Mouse (Mus musculus): ENCODE measurements around the gene Dnajb3.
A peak's percentile ranks its signal among the peaks of the same experiment; 100 is the strongest.
"Not testable (repeated sequence)": the region's sequence is repeated elsewhere in the genome, so short reads cannot be mapped to it uniquely, and the experiment has no call there.

Gene Dnajb3

GRCm38 (mm10) chr1:88231803-88232499 lies 26.4 kb upstream of the Dnajb3 start:
- DNase-seq (ENCODE audit: low spot score in 2 of 2) = peak in 1 of 2 experiments; percentile 26

GRCm38 (mm10) chr1:88230981-88231802 lies 25.6 kb upstream of the Dnajb3 start:
- peak in 1 of 2 experiments; percentile 15 for DNase-seq (ENCODE audit: low spot score in 2 of 2)

DNA sequence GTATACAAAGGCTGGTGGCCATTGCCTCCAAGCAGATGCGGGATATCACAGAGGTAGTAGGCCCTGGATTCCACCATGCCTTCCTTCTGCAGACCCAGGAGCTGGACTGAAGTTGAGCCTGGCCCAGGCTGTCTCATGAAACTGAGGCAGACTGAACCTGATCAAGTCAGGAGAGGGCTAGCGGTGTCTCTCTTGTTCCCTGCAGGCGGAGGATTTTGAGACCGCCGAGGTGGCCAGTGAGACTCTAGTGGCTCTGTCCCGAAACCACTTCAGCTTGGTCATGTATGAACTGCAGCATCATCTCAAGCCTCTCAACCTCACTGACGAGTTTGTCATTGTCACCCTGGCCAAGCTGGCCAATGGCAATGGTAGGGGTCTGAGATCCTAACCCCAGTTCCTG lies 24.8 kb upstream of the Dnajb3 start:
- peak in 1 of 2 experiments; percentile 28 for DNase-seq (ENCODE audit: low spot score in 2 of 2)

DNA sequence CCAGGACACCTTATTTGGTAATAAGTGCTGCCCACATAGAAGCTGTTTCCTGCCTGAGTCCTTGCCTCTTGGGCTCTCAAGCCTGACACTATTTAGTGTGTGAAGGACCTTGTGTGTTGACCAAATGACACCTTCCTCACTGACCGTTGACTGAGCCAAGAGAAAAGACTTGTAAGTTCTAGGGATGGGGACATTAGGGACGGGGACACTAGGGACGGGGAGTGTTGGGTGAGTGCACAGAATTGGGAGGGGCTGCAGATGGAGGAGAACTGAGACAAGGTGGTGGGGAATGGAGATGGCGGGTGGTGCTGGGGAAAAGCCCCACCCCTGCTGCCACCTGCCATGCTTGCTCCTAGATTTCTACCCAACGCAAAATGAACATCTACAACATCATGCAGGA lies 24.4 kb upstream of the Dnajb3 start:
- DNase-seq (ENCODE audit: low spot score in 2 of 2) = peak in 1 of 2 experiments; percentile 22

DNA sequence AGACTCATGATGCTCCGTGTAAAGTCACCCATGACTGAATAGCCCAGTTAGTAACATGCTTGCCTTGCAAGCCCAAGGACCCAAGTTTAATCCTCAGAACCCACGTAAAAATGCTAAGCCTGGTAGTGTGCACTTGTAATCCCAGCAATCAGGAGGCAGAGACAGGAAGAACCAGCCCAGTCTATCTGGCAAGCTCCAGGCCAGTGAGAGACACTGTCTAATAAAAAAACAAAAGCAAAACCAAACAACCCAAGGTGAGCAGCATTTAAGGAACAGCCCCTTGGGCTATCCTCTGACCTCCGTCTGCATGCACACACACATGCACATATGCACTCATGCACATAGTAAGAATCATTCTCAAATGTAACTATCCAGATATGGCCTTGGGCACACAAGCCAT lies 24.0 kb upstream of the Dnajb3 start:
- peak in 1 of 2 experiments; percentile 17 for DNase-seq (ENCODE audit: low spot score in 2 of 2)

- DNase-seq (ENCODE audit: low spot score in 2 of 2) = peak in 1 of 2 experiments; percentile 31
These were observed 22.5 kb upstream of the Dnajb3 start for GRCm38 (mm10) chr1:88228121-88228520.

GRCm38 (mm10) chr1:88227482-88227881 lies 21.9 kb upstream of the Dnajb3 start:
- no peak for DNase-seq (ENCODE audit: low spot score in 2 of 2)

GRCm38 (mm10) chr1:88226670-88227379 lies 21.2 kb upstream of the Dnajb3 start, which contains the start of gene Mroh2a:
TSS of gene Mroh2a (plus strand) at chr1:88226986.
- DNase-seq (ENCODE audit: low spot score in 2 of 2) = no peak

DNA sequence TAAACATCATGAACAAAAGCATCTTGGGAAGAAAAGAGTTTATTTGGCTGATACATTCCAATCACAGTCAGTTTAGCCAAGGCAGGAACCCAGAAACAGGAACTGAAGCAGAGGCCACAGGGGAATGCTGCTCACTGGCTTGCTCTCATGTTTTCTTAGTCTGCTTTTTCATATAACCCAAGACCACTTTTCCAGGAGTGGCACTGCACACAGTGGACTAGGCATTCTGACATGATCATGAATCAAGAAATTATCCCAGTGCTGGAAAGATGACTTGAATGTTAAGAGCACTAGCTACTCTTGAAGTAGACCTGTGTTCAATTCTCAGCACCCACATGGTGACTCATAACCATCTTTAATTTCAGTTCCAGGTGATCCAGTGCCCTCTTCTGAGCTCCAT lies 20.2 kb upstream of the Dnajb3 start:
- no peak for DNase-seq (ENCODE audit: low spot score in 2 of 2)

DNA sequence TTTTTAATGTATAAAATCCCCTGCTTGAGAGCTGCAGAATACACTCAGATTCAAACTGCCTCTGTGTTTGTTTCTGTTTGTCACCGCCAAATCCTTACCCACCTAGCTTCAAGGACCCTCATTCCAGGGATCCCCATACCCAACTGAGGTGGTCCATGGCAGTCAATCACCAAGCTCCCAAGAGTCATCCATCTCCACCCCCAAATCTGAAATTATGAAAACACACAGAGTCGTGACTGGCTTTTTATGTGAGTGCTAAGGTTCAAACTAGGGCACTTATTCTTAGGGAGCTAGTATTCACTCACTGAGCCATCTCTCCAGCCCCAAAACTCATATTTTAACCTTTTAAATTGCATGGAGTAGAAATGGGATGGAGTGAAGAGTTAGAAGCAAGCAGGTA lies 19.7 kb upstream of the Dnajb3 start:
- DNase-seq (ENCODE audit: low spot score in 2 of 2) = not testable (repeated sequence)

DNA sequence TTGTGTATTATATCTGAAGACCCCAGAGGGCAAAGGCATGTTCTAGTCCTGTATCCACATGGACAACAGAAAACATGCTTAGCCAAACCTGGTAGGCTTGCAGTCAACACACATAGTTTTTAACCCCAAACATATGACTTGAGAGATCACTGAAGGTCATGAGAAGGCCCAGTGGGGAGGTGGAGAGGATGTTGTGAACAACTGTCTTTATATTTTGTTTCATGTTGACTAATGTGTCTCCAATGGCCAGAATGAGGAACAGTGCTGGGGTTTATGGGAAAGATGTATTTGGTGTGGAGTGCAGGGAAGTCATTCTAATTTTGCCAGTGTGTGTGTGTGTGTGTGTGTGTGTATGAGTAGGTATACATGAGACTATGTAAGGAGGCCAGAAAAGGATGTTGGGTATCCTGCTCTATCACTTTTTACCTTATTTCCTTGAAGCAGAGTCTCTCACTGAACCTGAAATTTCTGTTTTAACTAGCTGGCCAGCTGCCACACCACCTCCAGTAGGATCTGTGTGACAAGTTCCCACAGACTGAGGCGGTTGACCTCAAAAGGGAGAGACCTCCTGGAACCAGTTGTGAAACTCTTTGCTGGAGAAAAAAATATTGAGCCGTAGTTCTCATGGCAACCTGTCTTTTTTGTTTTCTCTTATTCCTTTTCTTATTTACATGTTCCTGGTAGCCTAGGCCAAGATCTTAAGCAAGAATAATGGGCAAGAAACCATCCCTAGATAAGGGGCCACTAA lies 18.6 kb upstream of the Dnajb3 start:
- DNase-seq (ENCODE audit: low spot score in 2 of 2) = no peak

- DNase-seq (ENCODE audit: low spot score in 2 of 2) = no peak
These were observed 18.0 kb upstream of the Dnajb3 start for GRCm38 (mm10) chr1:88223591-88223990.

DNA sequence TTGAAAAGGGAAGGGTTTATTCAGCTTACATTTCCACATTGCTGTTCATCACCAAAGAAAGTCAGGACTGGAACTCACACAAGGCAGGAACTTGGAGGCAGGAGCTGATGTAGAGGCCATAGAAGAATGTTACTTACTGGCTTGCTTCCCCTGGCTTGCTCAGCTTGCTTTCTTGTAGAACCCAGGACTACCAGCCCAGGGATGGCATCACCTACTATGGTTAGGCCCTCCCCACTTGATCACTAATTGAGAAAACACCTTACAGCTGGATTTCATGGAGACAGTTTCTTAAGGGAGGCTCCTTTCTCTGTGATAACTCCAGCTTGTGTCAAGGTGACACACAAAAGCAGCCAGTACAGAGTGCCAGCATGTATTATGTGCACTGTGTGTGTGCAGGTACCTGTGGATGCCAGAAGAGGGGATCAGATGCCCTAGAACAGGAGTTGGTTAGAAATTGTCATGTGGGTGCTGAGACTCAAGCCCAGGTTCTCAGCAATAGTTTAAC lies 17.5 kb upstream of the Dnajb3 start:
- DNase-seq (ENCODE audit: low spot score in 2 of 2) = not testable (repeated sequence)

DNA sequence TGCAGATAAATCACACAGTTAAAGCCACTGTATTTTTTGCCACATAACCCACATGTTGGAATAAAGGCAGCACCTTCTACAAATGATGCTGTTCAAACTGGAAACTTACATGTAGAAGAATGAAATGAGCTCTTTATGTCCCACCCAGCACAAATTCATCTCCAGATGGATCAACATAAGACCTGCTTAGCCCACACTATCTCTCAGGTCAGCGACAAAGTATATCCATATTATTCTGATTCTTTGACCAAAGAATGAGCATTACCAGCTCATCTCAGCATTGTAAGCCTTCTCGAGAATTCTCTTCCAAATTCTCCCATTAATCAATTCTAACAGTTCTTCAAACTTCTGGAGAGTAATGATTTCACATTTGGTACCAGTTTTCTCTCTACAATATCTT lies 16.6 kb upstream of the Dnajb3 start:
- DNase-seq (ENCODE audit: low spot score in 2 of 2) = no peak

GRCm38 (mm10) chr1:88220336-88220735 lies 14.8 kb upstream of the Dnajb3 start:
- peak in 1 of 2 experiments; percentile 14 for DNase-seq (ENCODE audit: low spot score in 2 of 2)

GRCm38 (mm10) chr1:88219054-88219453 lies 13.5 kb upstream of the Dnajb3 start:
- no peak for DNase-seq (ENCODE audit: low spot score in 2 of 2)

- no peak for DNase-seq (ENCODE audit: low spot score in 2 of 2)
These were observed 13.0 kb upstream of the Dnajb3 start for GRCm38 (mm10) chr1:88218591-88218990.

DNA sequence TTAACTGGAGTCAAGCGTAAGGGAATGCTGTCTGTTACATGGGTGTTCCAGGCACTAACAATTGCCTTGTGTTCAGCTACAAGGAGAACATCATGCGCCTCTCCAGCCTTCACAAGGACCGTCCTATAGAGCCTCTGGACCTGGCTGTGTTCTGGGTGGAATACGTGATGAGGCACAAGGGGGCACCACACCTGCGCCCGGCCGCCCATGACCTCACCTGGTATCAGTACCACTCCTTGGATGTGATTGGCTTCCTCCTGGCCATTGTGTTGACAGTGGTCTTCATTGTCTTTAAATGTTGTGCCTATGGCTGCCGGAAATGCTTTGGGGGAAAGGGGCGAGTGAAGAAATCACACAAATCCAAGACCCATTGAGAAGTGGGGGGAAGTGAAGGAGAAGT lies 12.5 kb upstream of the Dnajb3 start:
- DNase-seq (ENCODE audit: low spot score in 2 of 2) = peak in 1 of 2 experiments; percentile 32

DNA sequence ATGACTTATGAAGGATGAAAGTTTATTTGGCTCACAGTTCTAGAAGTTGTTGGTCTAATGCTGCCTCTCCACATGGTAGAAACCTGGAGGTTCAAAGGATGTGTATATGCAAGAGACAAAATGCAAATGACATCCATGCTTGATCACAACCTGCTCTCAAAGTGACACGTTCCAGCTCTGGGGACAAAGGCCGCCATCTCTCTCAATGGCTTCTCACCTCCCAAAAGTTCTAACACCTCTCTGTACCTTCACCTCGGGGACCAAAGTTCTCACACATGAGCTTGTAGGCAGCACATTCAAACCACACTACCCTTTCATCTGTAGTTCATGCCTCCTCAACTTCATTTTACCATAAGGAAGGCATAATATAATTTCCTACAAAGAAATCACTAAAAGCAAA lies 12.0 kb upstream of the Dnajb3 start:
- DNase-seq (ENCODE audit: low spot score in 2 of 2) = no peak

DNA sequence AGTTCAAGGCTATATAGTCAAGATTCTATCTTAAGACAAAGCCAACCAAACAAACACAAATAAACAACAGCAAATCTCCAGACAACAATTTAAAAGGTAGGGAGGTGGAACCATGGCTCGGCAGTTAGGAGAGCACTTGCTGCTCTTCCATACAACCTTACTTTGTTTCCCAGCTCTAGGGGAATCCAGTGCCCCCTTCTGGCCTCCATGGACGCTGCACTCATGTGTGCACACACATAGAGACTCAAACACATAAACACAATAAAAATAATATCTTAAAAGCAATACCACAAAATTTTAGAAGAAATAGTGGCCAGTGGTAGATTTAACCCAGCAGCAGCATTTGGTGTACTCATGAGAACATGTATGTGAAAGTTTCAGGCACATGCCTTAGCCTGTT lies 11.6 kb upstream of the Dnajb3 start:
- DNase-seq (ENCODE audit: low spot score in 2 of 2) = no peak

DNA sequence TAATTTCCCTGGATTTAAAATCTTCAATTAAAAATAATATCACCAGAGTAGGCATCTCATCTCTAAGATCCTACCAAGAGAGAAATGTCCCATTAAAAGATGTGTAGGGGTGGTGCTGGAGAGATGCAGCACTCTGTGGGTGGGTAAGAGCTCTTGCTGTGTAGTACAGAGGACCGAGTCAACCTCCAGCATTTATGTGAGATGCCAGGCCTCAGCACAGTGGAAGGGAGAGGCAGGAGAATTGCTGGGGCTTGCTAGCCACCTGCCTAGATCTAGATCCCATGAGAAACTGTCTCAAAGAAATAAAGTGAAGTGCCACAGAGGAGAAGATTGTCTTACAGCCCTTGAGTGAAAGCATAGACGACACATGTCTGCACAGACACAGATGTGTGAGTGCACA lies 11.0 kb upstream of the Dnajb3 start:
- no peak for DNase-seq (ENCODE audit: low spot score in 2 of 2)

All from spleen, postnatal 10 days (tissue).